Mouse (Mus musculus) G1E (cell line): ENCODE measurements at regions not wholly inside any gene's neighbourhood (a gene's known extent, or its start where the extent isn't known, plus 50 kb on each side); places are given as distances from the start of the nearest gene placed in this dataset.

Experiments
- CTCF ChIP-seq: IDR thresholded peaks from 2 replicates; pipeline ENCODE4 v1.5.1; 2012; ENCODE audit warnings: low read depth, low read length, inconsistent platforms, mixed read lengths
- GATA1 ChIP-seq: IDR thresholded peaks from 2 replicates; pipeline ENCODE4 v1.6.1; 2012; ENCODE audit warnings: borderline replicate concordance, low read length, inconsistent platforms, mixed read lengths
- POLR2AphosphoS5 ChIP-seq: IDR thresholded peaks from 2 replicates; pipeline ENCODE4 v1.6.1; 2012; ENCODE audit warnings: low read depth, low read length, inconsistent platforms; ENCODE audit not compliant: insufficient replicate concordance
- TAL1 ChIP-seq: conservative IDR thresholded peaks from 2 replicates; pipeline ENCODE4 v1.6.1; 2012; ENCODE audit warnings: low read depth, low read length, inconsistent platforms, mixed read lengths

DNA sequence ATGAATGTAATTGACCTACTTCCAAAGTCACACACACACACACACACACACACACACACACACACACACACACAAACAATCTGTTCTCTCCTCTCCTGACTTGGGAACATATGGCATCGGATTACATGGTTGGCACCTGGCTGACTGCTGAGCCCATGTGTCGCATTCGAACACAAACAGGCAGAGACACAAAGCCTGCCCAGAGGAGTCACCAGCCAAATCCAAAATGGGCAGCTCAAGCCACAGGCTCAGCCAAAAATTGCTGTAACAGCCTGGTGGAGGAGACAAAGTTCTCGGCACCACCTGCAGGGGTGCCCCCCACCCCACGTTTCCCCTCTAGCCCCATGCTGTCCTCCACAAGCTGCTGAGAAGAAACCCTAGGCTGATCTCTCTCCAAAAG, 379.7 kb upstream of the Clint1 start:
- TF ChIP-seq CTCF (no peak), GATA1 (no peak), TAL1 (no peak), POLR2AphosphoS5 (no peak)
